Mouse (Mus musculus): ENCODE measurements at regions not wholly inside any gene's neighbourhood (a gene's known extent, or its start where the extent isn't known, plus 50 kb on each side); places are given as distances from the start of the nearest gene placed in this dataset.

GRCm38 (mm10) chr3:52815497-52815896 is 201.5 kb downstream of the Cog6 start:
- no peak for DNase-seq (ENCODE audit: low read depth, low spot score)

- no peak for DNase-seq (ENCODE audit: low read depth, low spot score)
Observed at GRCm38 (mm10) chr3:52802324-52802723, 214.7 kb downstream of the Cog6 start.

GRCm38 (mm10) chr3:52801446-52801845 is 215.6 kb downstream of the Cog6 start:
- DNase-seq (ENCODE audit: low read depth, low spot score) = no peak

- DNase-seq (ENCODE audit: low read depth, low spot score) = no peak
Observed at GRCm38 (mm10) chr3:52800673-52801072, 216.4 kb downstream of the Cog6 start.

- DNase-seq (ENCODE audit: low read depth, low spot score) = no peak
Observed at GRCm38 (mm10) chr3:52797801-52798200, 219.2 kb downstream of the Cog6 start.

- DNase-seq (ENCODE audit: low read depth, low spot score) = no peak
Observed at GRCm38 (mm10) chr3:52797164-52797563, 219.9 kb downstream of the Cog6 start.

- no peak for DNase-seq (ENCODE audit: low read depth, low spot score)
Observed at GRCm38 (mm10) chr3:52794218-52794617, 222.8 kb downstream of the Cog6 start.

GRCm38 (mm10) chr3:52792801-52793200 is 224.2 kb downstream of the Cog6 start:
- no peak for DNase-seq (ENCODE audit: low read depth, low spot score)

- no peak for DNase-seq (ENCODE audit: low read depth, low spot score)
Observed at GRCm38 (mm10) chr3:52792121-52792520, 224.9 kb downstream of the Cog6 start.

GRCm38 (mm10) chr3:52790942-52791341 is 226.1 kb downstream of the Cog6 start:
- DNase-seq (ENCODE audit: low read depth, low spot score) = no peak

- DNase-seq (ENCODE audit: low read depth, low spot score) = no peak
Observed at GRCm38 (mm10) chr3:52787964-52788760, 228.9 kb downstream of the Cog6 start.

GRCm38 (mm10) chr3:52785595-52785994 is 231.4 kb downstream of the Cog6 start:
- DNase-seq (ENCODE audit: low read depth, low spot score) = no peak

GRCm38 (mm10) chr3:52784476-52784875 is 232.6 kb downstream of the Cog6 start:
- DNase-seq (ENCODE audit: low read depth, low spot score) = no peak

- DNase-seq (ENCODE audit: low read depth, low spot score) = no peak
Observed at GRCm38 (mm10) chr3:52782576-52782975, 234.5 kb downstream of the Cog6 start.

- no peak for DNase-seq (ENCODE audit: low read depth, low spot score)
Observed at GRCm38 (mm10) chr3:52781521-52781920, 235.5 kb downstream of the Cog6 start.

- no peak for DNase-seq (ENCODE audit: low read depth, low spot score)
Observed at GRCm38 (mm10) chr3:52780356-52780755, 236.7 kb downstream of the Cog6 start.

- DNase-seq (ENCODE audit: low read depth, low spot score) = no peak
Observed at GRCm38 (mm10) chr3:52775875-52776274, 241.2 kb downstream of the Cog6 start.

- DNase-seq (ENCODE audit: low read depth, low spot score) = no peak
Observed at GRCm38 (mm10) chr3:52775156-52775555, 241.9 kb downstream of the Cog6 start.

GRCm38 (mm10) chr3:52774734-52775133 is 242.3 kb downstream of the Cog6 start:
- DNase-seq (ENCODE audit: low read depth, low spot score) = no peak

- DNase-seq (ENCODE audit: low read depth, low spot score) = no peak
Observed at GRCm38 (mm10) chr3:52767276-52767675, 249.8 kb downstream of the Cog6 start.

GRCm38 (mm10) chr3:52766841-52767240 is 250.2 kb downstream of the Cog6 start:
- DNase-seq (ENCODE audit: low read depth, low spot score) = no peak

GRCm38 (mm10) chr3:52764166-52764565 is 252.9 kb downstream of the Cog6 start:
- no peak for DNase-seq (ENCODE audit: low read depth, low spot score)

- DNase-seq (ENCODE audit: low read depth, low spot score) = no peak
Observed at GRCm38 (mm10) chr3:52763660-52764059, 253.4 kb downstream of the Cog6 start.

- DNase-seq (ENCODE audit: low read depth, low spot score) = no peak
Observed at GRCm38 (mm10) chr3:52762549-52762948, 254.5 kb downstream of the Cog6 start.

Data from ES-CJ7 (cell line).